Mouse (Mus musculus) olfactory bulb, adult 2 months (tissue): ENCODE data around the gene Usp16.

Source experiments
- CTCF ChIP-seq: fragments of 200-500 bp; IDR thresholded peaks from 2 replicates; pipeline ENCODE4 v1.5.1; 2012; ENCODE audit warnings: low read depth, mild to moderate bottlenecking, low read length, moderate library complexity; ENCODE audit not compliant: insufficient read depth
- POLR2A ChIP-seq: fragments of 200-500 bp; IDR thresholded peaks from 2 replicates; pipeline ENCODE4 v1.6.1; 2012; ENCODE audit warnings: mild to moderate bottlenecking, low read depth, low read length, moderate library complexity; ENCODE audit not compliant: insufficient read depth

DNA sequence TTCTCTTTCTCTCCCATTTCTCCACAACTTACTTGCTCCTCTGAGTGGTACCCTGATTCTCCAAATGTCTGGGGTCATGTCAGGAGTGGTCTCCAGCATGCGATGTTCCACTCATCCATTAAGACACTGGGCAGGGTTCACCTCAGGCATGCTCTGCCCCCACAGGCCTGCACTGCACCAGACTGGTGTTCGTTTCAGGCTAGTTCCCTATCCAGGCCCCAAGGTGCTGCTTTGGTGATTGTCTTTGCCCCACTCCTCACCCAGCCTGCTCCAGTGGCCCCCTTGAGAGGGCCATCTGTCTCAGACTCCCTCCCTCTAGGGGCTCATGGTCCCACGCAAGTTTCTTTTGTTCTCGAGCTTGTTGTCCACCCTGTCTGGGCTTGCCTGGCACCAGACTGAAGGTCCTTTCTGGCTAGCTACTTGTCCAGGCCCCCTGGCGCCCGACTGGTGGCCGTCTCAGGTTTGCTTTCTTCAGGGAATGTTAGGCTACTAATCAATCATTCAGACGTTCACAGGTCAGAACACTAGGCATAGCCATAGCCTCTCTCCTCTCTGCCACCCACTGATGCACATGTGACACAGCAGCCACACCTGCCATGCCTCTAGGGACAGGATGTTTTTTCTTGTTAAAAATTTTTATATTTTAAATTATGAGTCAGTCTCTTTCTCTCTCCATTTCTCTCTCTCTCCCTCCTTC is 73.2 kb downstream of the Usp16 start:
- no peak for TF ChIP-seq POLR2A
- TF ChIP-seq CTCF = no peak
